Mouse (Mus musculus): Measurements from ENCODE around the gene Mtrr. TPM values are rescaled to one million over a fixed set of nuclear protein-coding genes. Genes with fewer than 3 reads are reported as not detected.

Gene Mtrr
- polyA plus RNA-seq, 1 experiment = 28.3 TPM

GRCm38 (mm10) chr13:68603085-68603484 is 21.1 kb upstream of the Mtrr start:
- TF ChIP-seq EP300 (IDR thresholded peaks at IDR 0.05; ENCODE audit: insufficient read depth, low read depth, low read length) (no peak), CTCF (IDR thresholded peaks at IDR 0.05; ENCODE audit: low read depth, low read length) (no peak), POLR2A (IDR thresholded peaks at IDR 0.05; ENCODE audit: insufficient read depth, low read length) (no peak)
- H3K36me3 ChIP-seq (ENCODE audit: control insufficient read depth, insufficient read depth, low read length, poor library complexity, severe bottlenecking) = no peaks in the 10 kb centered on the region
- no peak overlapping the region for H3K9ac ChIP-seq (ENCODE audit: low read depth, poor library complexity, severe bottlenecking)
- H3K4me1 ChIP-seq (ENCODE audit: control insufficient read depth, insufficient read depth, low read length) = no peaks in the 10 kb centered on the region
- no peaks in the 10 kb centered on the region for H3K9me3 ChIP-seq (replicated peaks; ENCODE audit: control insufficient read depth, insufficient read depth, low read length, poor library complexity, severe bottlenecking)
- H3K27ac ChIP-seq (ENCODE audit: insufficient read depth, low read length) = no peak overlapping the region
- no peak overlapping the region for H3K4me3 ChIP-seq (ENCODE audit: low read depth, low read length)
- H3K27me3 ChIP-seq (ENCODE audit: control insufficient read depth, insufficient read depth, low read length, poor library complexity, severe bottlenecking) = no peaks in the 10 kb centered on the region

DNA sequence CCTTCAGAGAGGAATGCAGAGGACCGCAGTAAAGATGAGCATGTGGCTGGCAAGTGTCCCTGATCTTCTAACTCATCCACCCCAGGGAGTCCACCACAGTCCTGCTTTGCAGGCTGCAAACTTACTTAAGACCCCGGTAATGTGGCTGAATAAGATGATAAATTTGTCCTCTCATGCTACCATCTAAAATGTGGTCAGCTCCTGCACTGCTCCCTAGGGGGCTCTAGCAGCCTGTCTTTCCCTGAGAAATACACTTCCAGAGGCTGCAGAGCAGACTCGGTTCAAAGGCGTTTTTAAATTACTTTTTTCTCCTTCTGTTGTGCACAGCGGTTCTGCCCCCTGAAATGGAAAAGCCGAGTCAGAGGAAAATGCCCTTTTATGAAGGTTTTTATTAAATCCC is 19.2 kb upstream of the Mtrr start:
- Histone ChIP-seq H3K9ac (ENCODE audit: low read depth, poor library complexity, severe bottlenecking) (no peak overlapping the region), H3K36me3 (ENCODE audit: control insufficient read depth, insufficient read depth, low read length, poor library complexity, severe bottlenecking) (no peaks in the 10 kb centered on the region), H3K4me1 (ENCODE audit: control insufficient read depth, insufficient read depth, low read length) (no peaks in the 10 kb centered on the region), H3K9me3 (replicated peaks; ENCODE audit: control insufficient read depth, insufficient read depth, low read length, poor library complexity, severe bottlenecking) (no peaks in the 10 kb centered on the region), H3K27ac (ENCODE audit: insufficient read depth, low read length) (no peak overlapping the region), H3K4me3 (ENCODE audit: low read depth, low read length) (no peak overlapping the region), H3K27me3 (ENCODE audit: control insufficient read depth, insufficient read depth, low read length, poor library complexity, severe bottlenecking) (no peaks in the 10 kb centered on the region)
- TF ChIP-seq EP300 (IDR thresholded peaks at IDR 0.05; ENCODE audit: insufficient read depth, low read depth, low read length) (no peak), CTCF (IDR thresholded peaks at IDR 0.05; ENCODE audit: low read depth, low read length) (peak; percentile 38), POLR2A (IDR thresholded peaks at IDR 0.05; ENCODE audit: insufficient read depth, low read length) (no peak)

DNA sequence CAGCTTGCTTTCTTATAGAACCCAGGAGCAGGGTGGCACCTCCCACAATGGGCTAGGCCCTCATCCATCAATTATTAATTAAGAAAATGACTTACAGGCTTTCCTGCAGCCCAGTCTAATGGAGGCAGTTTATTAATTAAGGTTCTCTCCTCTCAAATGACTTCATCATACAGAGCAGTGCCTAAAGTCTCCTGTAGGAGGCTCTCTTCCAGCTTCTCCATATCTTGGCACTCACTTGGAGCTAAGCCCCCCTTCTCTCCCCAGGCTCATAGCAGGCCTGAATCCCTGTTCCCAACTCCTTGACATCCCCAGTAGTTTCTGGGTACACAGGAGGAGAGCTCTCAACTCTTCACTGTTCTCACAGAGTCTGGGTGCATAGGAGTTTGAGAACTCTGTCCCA is 17.0 kb upstream of the Mtrr start:
- H3K4me1 ChIP-seq (ENCODE audit: control insufficient read depth, insufficient read depth, low read length) = no peaks in the 10 kb centered on the region
- no peak overlapping the region for H3K4me3 ChIP-seq (ENCODE audit: low read depth, low read length)
- H3K27me3 ChIP-seq (ENCODE audit: control insufficient read depth, insufficient read depth, low read length, poor library complexity, severe bottlenecking) = no peaks in the 10 kb centered on the region
- TF ChIP-seq EP300 (IDR thresholded peaks at IDR 0.05; ENCODE audit: insufficient read depth, low read depth, low read length) (no peak), CTCF (IDR thresholded peaks at IDR 0.05; ENCODE audit: low read depth, low read length) (peak; percentile 4)
- no peak overlapping the region for H3K27ac ChIP-seq (ENCODE audit: insufficient read depth, low read length)
- H3K36me3 ChIP-seq (ENCODE audit: control insufficient read depth, insufficient read depth, low read length, poor library complexity, severe bottlenecking) = no peaks in the 10 kb centered on the region
- H3K9ac ChIP-seq (ENCODE audit: low read depth, poor library complexity, severe bottlenecking) = no peak overlapping the region
- H3K9me3 ChIP-seq (replicated peaks; ENCODE audit: control insufficient read depth, insufficient read depth, low read length, poor library complexity, severe bottlenecking) = no peaks in the 10 kb centered on the region

DNA sequence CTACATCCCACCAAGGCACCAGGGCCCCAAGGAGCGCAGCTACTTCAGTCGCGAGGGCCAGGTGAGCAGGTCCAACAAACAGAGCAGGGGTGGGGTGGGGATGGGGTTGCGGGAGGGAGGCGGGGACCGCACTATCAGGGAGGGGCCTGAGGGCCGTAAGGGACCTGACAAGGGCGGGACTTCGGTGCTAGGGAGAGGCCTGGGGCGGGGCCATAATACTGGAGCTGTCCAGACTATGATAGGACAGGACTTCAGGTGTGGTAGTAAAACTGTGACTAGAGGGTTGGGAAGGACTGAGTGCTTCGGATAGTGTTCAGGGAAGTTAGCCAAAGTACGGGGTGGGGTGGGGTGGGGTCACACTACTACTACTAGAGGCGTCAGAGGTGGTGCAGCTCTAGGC is 15.7 kb upstream of the Mtrr start:
- no peak overlapping the region for H3K9ac ChIP-seq (ENCODE audit: low read depth, poor library complexity, severe bottlenecking)
- TF ChIP-seq CTCF (IDR thresholded peaks at IDR 0.05; ENCODE audit: low read depth, low read length) (no peak), EP300 (IDR thresholded peaks at IDR 0.05; ENCODE audit: insufficient read depth, low read depth, low read length) (no peak), POLR2A (IDR thresholded peaks at IDR 0.05; ENCODE audit: insufficient read depth, low read length) (no peak)
- H3K4me3 ChIP-seq (ENCODE audit: low read depth, low read length) = peak overlapping the region; percentile 60
- H3K4me1 ChIP-seq (ENCODE audit: control insufficient read depth, insufficient read depth, low read length) = no peaks in the 10 kb centered on the region
- no peaks in the 10 kb centered on the region for H3K36me3 ChIP-seq (ENCODE audit: control insufficient read depth, insufficient read depth, low read length, poor library complexity, severe bottlenecking)
- no peaks in the 10 kb centered on the region for H3K27me3 ChIP-seq (ENCODE audit: control insufficient read depth, insufficient read depth, low read length, poor library complexity, severe bottlenecking)
- H3K9me3 ChIP-seq (replicated peaks; ENCODE audit: control insufficient read depth, insufficient read depth, low read length, poor library complexity, severe bottlenecking) = no peaks in the 10 kb centered on the region
- H3K27ac ChIP-seq (ENCODE audit: insufficient read depth, low read length) = no peak overlapping the region

DNA sequence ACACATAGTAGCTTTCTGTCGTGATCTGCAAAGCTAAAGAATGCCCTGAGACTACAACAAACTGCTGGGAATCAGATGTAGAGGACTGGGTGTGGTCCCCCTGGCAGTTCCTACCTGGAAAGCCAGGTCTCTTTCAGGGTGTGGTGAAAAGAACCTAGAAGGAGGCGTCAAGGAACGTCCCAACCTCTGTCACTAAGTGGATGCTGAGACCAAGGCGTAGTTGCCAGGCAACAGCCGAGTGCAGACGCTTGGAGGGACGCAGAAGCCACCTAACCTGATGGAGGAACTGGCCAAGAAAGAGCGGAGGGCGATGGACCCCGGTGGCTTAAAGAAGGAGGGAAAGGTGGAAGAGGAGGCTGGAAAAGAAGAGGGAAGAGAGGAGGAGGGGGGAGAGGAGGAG is 15.2 kb upstream of the Mtrr start, which contains the start of gene 1700001L19Rik:
Gene 1700001L19Rik (plus strand): TSS at position 223 of the 400 bp plus-strand sequence.
- H3K36me3 ChIP-seq (ENCODE audit: control insufficient read depth, insufficient read depth, low read length, poor library complexity, severe bottlenecking) = no peaks in the 10 kb centered on the region
- peak within 1 kb of the TSS; percentile 60 for H3K4me3 ChIP-seq (ENCODE audit: low read depth, low read length)
- H3K27ac ChIP-seq (ENCODE audit: insufficient read depth, low read length) = no peak within 1 kb of the TSS
- H3K27me3 ChIP-seq (ENCODE audit: control insufficient read depth, insufficient read depth, low read length, poor library complexity, severe bottlenecking) = no peaks in the 10 kb centered on the region
- H3K9me3 ChIP-seq (replicated peaks; ENCODE audit: control insufficient read depth, insufficient read depth, low read length, poor library complexity, severe bottlenecking) = no peaks in the 10 kb centered on the region
- H3K4me1 ChIP-seq (ENCODE audit: control insufficient read depth, insufficient read depth, low read length) = no peaks in the 10 kb centered on the region
- no peak within 1 kb of the TSS for H3K9ac ChIP-seq (ENCODE audit: low read depth, poor library complexity, severe bottlenecking)
- TF ChIP-seq EP300 (IDR thresholded peaks at IDR 0.05; ENCODE audit: insufficient read depth, low read depth, low read length) = no peak
- TF ChIP-seq POLR2A (IDR thresholded peaks at IDR 0.05; ENCODE audit: insufficient read depth, low read length) = no peak
- no peak for TF ChIP-seq CTCF (IDR thresholded peaks at IDR 0.05; ENCODE audit: low read depth, low read length)

- Histone ChIP-seq H3K36me3 (ENCODE audit: control insufficient read depth, insufficient read depth, low read length, poor library complexity, severe bottlenecking) (peaks cover 29% of the 10 kb centered on the region), H3K4me3 (ENCODE audit: low read depth, low read length) (no peak overlapping the region)
- TF ChIP-seq EP300 (IDR thresholded peaks at IDR 0.05; ENCODE audit: insufficient read depth, low read depth, low read length) (no peak), POLR2A (IDR thresholded peaks at IDR 0.05; ENCODE audit: insufficient read depth, low read length) (no peak), CTCF (IDR thresholded peaks at IDR 0.05; ENCODE audit: low read depth, low read length) (no peak)
These were observed 11.8 kb upstream of the Mtrr start for GRCm38 (mm10) chr13:68593797-68594196.

More at GRCm38 (mm10) chr13:68593797-68594196, 11.8 kb upstream of the Mtrr start:
- H3K27me3 ChIP-seq (ENCODE audit: control insufficient read depth, insufficient read depth, low read length, poor library complexity, severe bottlenecking) = no peaks in the 10 kb centered on the region
- H3K27ac ChIP-seq (ENCODE audit: insufficient read depth, low read length) = no peak overlapping the region
- no peaks in the 10 kb centered on the region for H3K9me3 ChIP-seq (replicated peaks; ENCODE audit: control insufficient read depth, insufficient read depth, low read length, poor library complexity, severe bottlenecking)
- H3K4me1 ChIP-seq (ENCODE audit: control insufficient read depth, insufficient read depth, low read length) = no peaks in the 10 kb centered on the region
- H3K9ac ChIP-seq (ENCODE audit: low read depth, poor library complexity, severe bottlenecking) = no peak overlapping the region
